Mouse (Mus musculus): ENCODE data around the gene Rhox4b.
"Not testable (repeated sequence)": the region's sequence is repeated elsewhere in the genome, so short reads cannot be mapped to it uniquely, and the experiment has no call there.

The Rhox4b gene

DNA sequence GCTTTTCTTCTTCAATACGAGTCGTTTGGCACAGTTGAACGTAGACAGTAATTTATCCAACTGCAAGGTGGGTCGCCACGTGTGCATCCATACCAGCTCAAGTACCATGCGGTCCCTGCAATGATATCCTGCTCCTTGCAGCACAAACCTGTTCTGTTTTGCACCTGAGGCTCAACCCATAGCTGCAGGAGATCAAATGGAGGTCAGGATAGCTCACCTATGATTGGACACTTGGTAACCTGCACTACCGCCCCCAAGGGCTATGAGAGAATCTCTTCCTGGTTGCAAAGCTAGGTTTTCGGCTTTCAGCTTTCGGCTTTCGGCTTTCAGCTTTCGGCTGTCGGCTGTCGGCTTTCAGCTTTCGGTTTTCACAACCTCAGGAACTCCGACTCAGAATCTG lies at the start of gene Rhox4b:
TSS of gene Rhox4b (plus strand) at position 301 of the 400 bp plus-strand sequence.
- not testable (repeated sequence) for DNase-seq (ENCODE audit: inconsistent age in 2 of 2, low spot score in 1 of 2)

GRCm38 (mm10) chrX:37390548-37390947 lies 41.7 kb upstream of the Rhox4b start, which contains the start of gene Rhox4a2:
Rhox4a2 (plus strand) TSS chrX:37390848.
- not testable (repeated sequence) for DNase-seq (ENCODE audit: inconsistent age in 2 of 2, low spot score in 1 of 2)

GRCm38 (mm10) chrX:37411767-37412166 lies 20.5 kb upstream of the Rhox4b start, which contains the start of gene Rhox2b:
Rhox2b (plus strand) TSS chrX:37412067.
- DNase-seq (ENCODE audit: inconsistent age in 2 of 2, low spot score in 1 of 2) = not testable (repeated sequence)

- DNase-seq (ENCODE audit: inconsistent age in 2 of 2, low spot score in 1 of 2) = not testable (repeated sequence)
Observed at GRCm38 (mm10) chrX:37453380-37453779, 21.1 kb downstream of the Rhox4b start, which contains the start of gene Rhox2c. Rhox2c (plus strand) TSS chrX:37453680.

DNA sequence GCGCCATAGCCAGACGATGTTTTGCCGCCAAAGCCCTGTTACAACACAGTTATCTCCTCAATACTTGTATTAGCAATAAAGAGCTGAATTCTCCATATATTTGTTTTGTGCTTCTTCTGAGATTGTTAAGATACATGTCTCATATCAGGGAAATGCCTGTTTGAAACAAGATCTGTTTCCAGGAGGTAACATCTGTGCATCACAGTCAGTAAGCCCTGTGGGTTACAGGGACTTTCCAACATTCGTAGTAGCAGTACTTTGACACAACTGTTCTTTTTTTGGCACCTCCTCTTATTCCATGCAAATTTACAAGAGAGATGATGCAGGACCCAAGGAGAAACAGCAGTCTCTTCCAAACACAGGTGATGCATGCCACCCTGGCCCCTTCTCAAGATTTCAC lies 26.0 kb downstream of the Rhox4b start, which contains the start of gene Rhox3c:
TSS of gene Rhox3c (plus strand) at position 301 of the 400 bp plus-strand sequence.
- not testable (repeated sequence) for DNase-seq (ENCODE audit: inconsistent age in 2 of 2, low spot score in 1 of 2)

GRCm38 (mm10) chrX:37480037-37480436 lies 47.7 kb downstream of the Rhox4b start, which contains the start of gene Rhox4c:
Rhox4c (plus strand) TSS chrX:37480337.
- DNase-seq (ENCODE audit: inconsistent age in 2 of 2, low spot score in 1 of 2) = not testable (repeated sequence)

All from adrenal gland, adult (tissue).